Mouse (Mus musculus): Measurements from ENCODE around the gene Tenm4.

Gene Tenm4

DNA sequence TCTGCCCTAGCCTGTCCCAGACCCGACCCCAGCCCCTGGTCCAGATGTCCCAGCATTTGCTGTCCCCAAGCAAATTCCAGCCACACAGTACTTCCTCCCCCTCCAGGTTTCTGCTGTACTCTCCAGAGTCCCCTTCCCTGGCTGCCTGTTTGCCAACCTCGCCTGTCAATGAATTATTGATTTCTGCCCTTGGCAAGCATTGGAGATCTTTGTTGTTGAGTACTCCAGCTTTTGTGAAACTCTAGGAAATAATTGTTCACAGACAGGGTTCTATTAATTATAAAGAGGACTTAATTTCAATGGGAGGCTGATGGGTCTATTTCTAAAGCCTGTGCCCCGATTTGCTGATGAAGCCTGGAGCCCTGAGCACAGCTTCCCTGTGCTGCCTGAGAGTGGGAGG is 733.4 kb downstream of the Tenm4 start:
- no peak for DNase-seq (ENCODE audit: low spot score)

DNA sequence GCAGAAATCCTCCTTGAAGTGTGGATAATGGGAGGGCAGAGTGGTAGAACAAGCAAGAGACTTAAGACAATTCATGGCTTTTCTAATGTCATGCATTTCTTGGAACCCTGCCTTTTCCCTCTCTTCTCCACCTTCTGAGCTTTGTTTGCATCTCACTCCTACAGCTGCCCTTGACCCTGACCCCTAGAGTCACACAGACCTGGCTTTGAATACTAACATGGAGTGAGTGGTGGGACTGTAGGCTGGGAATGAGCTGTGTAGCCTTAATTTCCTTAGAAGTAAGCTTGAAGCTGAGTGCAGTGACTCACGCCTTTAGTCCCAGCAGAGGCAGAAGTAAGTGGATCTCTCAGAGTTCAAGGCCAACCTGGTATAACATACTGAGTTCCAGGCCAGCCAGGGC is 733.9 kb downstream of the Tenm4 start:
- DNase-seq (ENCODE audit: low spot score) = no peak

DNA sequence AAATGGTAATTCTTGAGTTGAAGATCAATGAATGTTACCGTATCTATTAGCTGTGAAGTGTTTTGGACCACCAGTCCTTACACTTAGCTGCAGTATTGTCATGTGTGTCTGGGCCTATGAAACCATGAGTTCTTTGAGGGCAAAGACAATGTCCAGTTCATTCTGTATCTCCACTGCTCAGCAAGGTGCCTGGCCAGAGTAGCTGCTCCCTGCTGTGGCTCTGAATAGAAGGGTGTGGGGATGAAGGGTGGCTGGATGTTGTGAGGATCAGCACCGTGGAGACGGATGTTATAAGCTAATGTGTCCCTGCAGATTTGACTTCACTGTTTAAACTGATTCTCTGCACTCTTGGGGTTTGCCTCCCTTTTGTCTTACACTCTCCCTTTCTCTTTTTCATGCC is 734.4 kb downstream of the Tenm4 start:
- DNase-seq (ENCODE audit: low spot score) = no peak

DNA sequence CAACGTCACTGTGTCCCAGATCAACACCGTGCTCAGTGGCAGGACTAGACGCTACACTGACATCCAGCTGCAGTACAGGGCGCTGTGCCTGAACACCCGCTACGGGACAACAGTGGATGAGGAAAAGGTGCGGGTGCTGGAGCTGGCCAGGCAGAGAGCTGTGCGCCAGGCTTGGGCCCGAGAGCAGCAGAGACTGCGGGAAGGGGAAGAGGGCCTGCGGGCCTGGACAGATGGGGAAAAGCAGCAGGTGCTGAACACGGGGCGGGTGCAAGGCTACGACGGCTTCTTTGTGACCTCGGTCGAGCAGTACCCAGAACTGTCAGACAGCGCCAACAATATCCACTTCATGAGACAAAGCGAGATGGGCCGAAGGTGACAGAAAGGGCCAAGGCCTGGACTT is 735.2 kb downstream of the Tenm4 start:
- no peak for DNase-seq (ENCODE audit: low spot score)

DNA sequence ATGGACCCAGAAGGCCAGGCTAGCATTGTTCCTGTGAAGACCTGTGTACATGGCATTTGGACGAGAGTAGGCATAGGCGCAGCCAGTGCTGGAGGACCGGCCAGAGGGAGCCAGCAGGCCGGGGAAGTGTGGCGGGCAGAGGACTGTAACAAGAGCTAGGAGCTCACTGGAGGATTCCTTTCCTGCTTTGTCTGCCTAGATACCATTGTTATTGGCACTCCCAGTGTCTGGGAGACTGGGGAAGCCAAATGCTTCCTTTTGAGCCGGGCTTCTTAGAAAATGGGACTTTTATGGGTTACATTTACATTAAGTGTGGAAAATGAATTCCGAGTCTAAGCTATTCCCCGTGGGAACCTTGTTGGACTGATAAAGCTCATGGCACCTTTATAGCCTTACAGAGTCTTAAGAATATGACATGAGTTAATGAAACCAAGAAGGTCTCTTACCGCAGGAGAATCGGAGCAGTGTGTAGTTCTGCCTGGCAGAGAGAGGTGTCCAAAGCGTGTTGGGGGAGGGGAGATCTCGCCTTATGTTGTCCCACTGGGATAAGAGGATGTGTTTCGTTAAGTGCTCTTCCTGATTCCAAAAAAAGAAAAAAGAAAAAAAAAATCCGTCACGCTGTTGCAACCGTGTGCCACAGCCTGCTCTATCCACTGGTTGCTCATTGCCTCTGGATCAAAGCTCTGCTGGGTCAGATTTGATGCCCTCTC is 737.1 kb downstream of the Tenm4 start:
- DNase-seq (ENCODE audit: low spot score) = no peak

DNA sequence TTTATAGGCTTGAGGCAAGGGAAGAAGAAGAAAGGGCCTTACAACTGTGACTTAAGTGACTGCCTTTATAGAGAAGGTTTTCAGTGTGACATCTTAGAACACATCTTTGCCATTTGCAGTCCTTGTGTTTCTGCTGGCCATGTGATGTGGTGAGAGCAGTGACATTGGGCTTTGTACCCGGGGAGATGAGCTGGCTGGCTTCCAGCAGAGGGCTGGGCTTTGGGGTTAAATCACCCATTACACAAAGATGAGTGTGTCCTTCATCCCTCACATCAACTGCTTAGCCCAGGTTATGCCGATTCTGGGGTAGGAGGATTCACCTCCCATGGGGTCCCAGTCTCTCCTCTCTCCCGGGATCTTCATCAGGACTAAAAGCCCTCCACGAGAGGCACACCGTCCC is 738.8 kb downstream of the Tenm4 start:
- no peak for DNase-seq (ENCODE audit: low spot score)

DNA sequence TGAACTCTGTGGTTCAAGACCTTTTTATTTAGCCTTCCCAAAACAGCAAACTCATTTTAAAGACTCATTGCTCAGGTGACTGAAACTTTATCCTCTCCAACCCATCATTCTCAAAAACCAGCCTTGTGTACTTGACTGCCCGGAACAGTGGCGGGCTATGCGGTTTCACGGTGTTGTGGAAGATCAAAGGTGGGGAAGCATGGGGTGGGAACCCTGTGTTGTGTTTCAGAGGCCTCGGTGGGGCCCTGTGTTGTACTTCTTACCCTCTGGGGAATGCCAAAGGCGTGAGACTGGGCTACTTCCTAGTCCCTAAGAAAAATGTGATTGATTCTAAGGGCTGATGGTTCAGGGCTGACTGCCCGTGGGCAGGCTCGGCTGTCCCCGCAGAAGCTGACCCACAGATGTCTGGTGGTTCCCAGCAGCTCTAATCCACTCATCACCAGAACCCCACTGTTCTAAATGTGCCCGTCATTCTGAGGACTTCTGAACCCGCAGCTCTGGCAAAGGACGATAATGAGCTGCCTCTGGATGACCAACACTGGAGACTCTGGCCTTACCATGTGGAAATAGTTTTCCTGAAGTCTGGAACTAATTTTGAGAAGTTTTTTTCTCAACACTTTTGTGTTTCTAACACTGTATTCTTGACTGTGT is 739.4 kb downstream of the Tenm4 start:
- no peak for DNase-seq (ENCODE audit: low spot score)

DNA sequence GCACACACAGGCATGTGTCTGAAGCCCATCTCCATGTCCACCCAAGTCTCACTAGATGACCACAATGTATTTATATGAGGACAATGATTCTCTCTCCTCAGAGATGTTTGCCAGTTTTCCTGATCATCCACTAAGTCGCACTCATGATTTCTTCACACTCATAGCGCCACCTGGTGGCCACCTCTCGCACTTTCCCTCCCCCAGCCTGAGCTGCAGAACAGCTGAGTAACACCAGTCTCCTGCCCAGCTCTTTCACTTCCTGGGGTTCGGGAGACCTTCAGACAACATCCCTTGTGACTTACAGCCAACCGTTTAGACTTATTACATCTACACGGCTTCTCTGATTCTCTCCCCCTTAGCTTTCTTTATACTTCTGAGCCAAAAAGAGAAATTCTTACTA is 743.0 kb downstream of the Tenm4 start:
- DNase-seq (ENCODE audit: low spot score) = peak; percentile 53

DNA sequence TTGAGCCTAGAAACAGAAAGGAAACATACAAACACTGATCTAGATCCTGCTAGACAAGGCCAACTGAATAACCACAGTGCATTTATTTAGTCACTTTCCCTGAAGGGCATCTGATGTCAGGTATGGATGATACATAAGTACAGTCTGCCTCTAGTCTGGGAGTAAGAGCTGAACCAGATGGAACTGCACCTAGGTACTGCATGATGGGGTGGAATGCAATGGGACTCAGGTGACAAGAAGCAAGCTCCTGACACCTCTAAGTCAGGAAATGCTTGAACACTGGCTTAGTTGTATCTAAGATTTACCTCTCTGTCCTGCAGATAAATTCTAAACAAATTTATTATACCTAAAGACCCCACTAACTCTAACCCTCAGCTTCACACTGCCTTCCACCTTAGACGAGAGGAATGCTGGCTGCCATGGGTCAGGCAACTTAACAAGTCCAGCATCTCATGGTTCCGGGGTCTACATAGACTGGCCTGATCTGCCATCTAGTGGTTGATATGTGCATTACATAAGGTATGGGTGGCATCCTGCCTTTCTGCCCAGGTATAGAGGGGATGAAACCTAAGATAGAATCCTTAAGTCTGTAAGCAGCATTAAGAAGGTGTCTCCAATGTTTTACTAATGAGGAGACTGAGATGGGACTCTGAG is 744.5 kb downstream of the Tenm4 start:
- peak; percentile 34 for DNase-seq (ENCODE audit: low spot score)

DNA sequence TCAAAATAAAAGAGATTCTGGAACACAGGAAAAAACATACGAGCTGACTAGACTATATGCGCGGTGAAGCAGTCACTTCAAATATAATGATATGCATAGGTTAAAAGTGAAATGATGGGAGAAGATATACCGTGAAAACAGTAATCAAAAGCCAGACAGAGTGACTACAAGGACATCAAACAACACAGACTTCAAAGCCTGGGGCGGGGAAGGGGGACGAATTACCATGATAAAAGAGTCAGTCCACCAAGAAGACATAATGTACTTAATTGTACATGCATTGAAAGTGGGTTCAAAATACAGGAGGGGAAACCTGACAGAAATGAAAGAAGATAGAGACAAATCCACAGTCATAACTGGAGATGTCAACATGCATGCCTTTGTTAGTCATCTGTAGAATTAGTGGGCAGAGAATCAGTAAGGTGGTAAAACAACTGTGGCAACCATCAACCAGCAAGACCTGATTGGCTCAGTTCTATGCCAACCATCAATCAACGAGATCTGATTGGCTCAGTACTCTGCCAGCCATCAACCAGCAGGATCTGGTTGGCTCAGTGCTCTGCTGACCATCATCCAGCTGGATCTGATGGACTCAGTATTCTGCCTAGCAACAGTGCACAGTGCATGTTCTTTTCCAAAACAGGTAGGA is 749.5 kb downstream of the Tenm4 start:
- no peak for DNase-seq (ENCODE audit: low spot score)

DNA sequence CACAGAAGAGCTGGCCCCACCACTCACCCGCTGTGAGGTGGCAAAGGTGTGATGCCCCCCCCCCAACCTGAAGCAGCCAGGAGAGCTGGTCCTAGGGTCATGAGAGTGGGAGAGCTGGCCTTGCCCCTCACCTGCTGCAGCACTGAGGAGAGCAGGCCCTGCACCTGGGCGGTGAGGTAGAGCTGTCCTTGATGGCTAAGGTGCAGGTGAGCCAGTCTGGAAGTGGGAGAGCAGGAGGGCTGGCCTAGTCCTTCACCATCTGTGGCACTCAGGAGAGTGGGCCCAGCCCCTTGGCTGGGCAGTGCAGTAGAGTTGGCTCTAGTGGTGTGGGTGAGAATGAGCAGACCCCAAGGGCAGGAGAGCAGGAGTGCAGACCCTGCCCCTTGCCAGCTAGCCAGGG is 751.9 kb downstream of the Tenm4 start:
- DNase-seq (ENCODE audit: low spot score) = no peak

DNA sequence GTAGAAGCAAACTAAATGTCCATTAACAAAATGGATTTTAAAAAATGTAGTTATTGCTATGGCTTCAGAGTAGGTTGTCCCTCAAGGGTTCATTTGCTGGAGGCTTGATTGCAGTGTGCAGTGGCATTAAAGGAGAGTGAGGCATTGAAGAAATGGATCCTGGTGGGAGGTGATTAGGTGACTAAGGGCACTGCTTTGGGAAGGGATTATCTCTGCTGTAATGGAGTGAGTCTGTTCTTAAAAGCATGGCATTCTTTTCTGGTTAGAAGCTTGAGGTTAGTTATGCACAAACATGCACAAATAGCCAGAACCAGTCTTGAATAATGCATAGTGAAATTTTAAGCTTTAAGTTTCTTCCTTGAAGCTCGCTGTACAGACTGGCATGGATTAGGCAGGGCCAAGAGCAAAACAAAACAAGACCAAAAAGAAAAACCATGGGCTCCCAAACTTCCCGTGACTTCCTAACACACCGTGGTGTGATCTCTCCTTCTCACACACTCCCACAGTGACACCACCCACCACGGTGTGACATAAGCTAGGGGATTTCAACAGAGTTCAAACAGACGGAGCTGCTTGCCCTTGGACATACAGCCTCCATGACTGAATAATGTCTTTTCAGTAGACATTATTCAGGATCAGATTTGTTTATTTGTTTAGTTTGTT is 772.8 kb downstream of the Tenm4 start:
- DNase-seq (ENCODE audit: low spot score) = no peak

DNA sequence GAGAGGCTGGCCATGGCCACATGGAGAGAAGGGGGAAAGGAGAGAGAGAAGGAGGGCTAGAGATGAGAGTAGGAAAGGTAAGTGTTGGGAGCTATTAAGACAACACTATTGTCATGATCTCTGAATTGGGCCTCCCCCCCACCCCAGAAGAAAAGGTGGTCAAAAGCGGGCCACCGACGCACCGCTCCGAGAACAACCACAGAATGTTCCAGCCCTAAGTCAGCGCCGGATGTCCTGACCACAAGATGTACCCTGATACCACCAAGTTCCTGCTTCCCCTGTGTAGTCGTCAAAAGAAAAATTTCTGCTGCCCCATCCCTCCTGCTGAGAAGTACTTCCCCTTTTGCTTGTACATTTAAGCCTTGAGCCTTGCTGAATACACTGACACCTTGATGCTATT is 775.5 kb downstream of the Tenm4 start:
- peak; percentile 65 for DNase-seq (ENCODE audit: low spot score)

DNA sequence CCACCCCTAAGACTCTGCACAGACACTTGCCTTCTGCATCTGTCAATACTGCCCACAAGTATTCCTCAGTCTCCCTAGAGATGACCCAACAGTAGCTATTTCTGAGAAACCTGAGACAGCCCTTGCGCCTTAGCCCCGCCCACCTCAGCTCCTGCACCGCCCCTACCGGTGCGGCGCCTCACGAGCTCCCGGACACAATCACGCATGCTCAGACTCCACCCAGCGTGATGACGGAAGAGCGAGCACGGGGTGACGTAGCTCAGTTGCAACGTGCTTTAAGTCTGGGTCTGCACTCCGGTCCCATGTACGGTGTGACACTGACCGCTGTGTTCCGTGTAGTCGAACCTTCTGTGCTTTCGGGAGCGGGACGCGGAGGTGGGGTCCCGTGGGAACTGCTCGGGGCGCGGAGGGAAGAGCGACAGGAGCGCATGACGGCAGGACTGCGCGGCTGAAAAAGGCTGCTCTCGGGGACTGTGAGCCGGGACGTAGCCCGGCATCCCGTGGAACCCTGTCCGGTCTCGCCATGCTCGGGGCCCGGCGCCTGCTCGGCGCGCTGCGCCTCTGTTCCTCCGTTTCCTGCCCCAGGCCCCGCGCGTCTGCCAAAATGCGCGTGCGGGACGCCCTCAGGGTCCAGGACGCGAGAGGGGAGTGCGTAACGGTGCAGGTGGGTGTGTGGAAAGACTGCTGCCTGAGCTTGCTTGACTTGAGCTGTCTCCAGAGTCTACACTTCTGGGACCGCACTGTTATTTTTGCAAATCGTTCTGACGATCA is 780.4 kb downstream of the Tenm4 start, which contains the start of gene Nars2:
Gene Nars2 (plus strand): TSS at position 225 of the 771 bp plus-strand sequence.
- peak; percentile 92 for DNase-seq (ENCODE audit: low spot score)

DNA sequence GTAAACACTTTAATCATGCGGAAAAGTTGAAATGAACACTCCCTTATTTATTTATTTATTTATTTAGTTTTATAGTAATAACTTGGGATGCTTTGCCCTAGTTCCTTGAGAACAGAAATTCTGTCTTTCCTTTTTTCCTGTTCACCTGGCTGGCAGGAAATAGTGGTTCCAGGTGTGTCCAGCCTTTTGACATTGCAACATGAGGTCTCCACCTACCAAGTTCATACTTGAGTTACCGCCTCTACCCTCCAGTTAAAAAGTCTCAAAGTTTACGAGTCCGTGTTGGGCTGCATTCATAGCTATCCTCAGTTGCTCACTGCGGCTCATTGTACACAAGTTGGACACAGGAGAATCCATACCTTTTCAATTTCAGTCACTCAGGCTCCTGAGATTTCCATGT is 781.0 kb downstream of the Tenm4 start:
- DNase-seq (ENCODE audit: low spot score) = no peak

DNA sequence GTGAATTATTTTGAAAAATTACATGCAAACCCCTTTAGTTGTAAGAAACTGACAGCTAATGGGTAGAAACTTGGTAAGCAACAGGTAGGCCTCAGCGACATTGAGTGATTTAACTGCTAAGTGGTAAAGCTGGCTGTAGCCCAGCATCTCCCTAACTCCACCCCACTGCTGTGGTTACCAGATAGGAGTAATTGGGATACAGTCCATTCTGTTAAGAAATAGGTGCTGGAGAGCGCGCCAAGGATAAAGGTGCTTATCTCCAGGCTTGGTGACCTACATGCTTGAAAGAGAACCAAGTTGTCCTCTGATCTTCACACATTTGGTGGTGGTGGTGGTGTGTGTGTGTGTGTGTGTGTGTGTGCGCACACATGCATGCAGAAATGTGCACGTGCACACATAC is 788.1 kb downstream of the Tenm4 start:
- DNase-seq (ENCODE audit: low spot score) = no peak
